Mouse (Mus musculus) cerebellum, adult 2 months (tissue): ENCODE results near the gene Fam71f1. TPM values are rescaled to one million over a fixed set of nuclear protein-coding genes. Genes with fewer than 3 reads are reported as not detected.

Experiments used
- DNase-seq, 2 experiments: peaks; one replicate each; pipeline ENCODE4 v3.0.0; 2021
- H3K27ac ChIP-seq: fragments of 200-500 bp; 2 replicates; pipeline ENCODE4 v1.5.1; 2012; ENCODE audit warnings: low read length, control low read depth, inconsistent platforms; ENCODE audit not compliant: insufficient read depth
- H3K27me3 ChIP-seq: fragments of 200-500 bp; 2 replicates; pipeline ENCODE4 v1.6.1; 2012; ENCODE audit warnings: inconsistent platforms, mild to moderate bottlenecking, low read length, moderate library complexity; ENCODE audit not compliant: control insufficient read depth, insufficient read depth
- H3K4me1 ChIP-seq: fragments of 200-500 bp; 2 replicates; pipeline ENCODE4 v1.6.1; 2011; ENCODE audit warnings: low read length; ENCODE audit not compliant: control insufficient read depth, insufficient read depth
- H3K4me3 ChIP-seq: fragments of 200-500 bp; replicated peaks from 2 replicates; pipeline ENCODE3; 2011; ENCODE audit warnings: mild to moderate bottlenecking, low read depth, low read length, control low read depth; ENCODE audit not compliant: insufficient read depth
- CTCF ChIP-seq: fragments of 200-500 bp; IDR thresholded peaks from 2 replicates; pipeline ENCODE4 v1.5.1; 2011; ENCODE audit warnings: low read depth, mild to moderate bottlenecking, control low read depth, low read length, moderate library complexity, borderline replicate concordance; ENCODE audit not compliant: insufficient read depth
- POLR2A ChIP-seq: fragments of 200-500 bp; IDR thresholded peaks from 2 replicates; pipeline ENCODE4 v1.6.1; 2011; ENCODE audit warnings: low read length, control low read depth, borderline replicate concordance; ENCODE audit not compliant: insufficient read depth
- WGBS: fragments of 180-500 bp; shearing (Covaris S2); methylation state at CpG from one replicate; pipeline ENCODE4 v1.1.7; 2018; 5-methylcytosine and 5-hydroxymethylcytosine counted together
- polyA plus RNA-seq: library from polyadenylated mRNA; depleted of rRNA; stranded (reverse); fragments of >200 nt; gene quantifications from 2 replicates; pipeline ENCODE4 v1.2.3, GENCODE M21; 2012; rRNA removed

The Fam71f1 gene
- polyA plus RNA-seq, 1 experiment: not detected

DNA sequence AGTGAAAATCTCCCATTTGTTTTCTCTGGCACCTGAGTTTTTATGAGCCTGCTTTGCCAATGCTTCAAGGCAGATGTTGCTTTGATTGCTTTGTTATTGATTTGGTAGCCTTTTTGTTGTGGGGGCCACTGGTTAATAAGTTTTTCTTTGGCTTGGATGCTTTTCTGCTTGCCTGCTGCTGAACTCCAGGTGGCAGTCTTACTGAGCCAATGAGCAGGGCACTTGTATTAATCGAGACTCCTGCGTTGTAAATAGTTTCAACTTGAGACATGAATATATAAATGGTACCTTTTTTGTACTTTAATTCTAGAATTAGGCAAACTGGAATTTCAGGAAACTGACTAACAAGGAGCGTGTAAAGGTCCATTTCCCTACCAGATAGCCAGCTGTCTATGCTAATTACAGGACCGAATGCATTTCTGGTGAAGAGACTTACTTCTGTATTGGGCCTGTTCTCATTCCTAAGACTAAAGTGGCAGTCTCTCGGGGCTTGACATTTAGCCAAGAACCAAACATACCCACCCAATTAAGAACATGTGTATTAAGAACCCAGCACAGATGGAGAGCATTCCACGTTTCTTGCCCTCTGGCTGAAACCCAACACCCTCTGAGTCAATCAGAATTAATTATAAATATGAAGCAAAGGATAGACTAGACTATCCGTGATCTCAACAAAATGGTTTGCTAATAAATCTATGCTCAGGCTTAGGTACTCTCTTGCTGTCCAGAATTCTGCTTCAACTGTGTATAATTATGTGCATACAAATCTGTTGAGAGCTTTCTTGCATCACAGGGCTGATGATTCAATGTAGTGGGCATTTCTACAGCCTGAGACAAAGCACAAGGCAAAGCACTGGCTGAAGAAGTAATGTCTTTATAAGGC, 43.5 kb downstream of the Fam71f1 start:
- peak in 1 of 2 experiments; percentile 28 for DNase-seq
- no peak for TF ChIP-seq POLR2A
- peak; percentile 40; the same call in 1 of the 2 replicates for TF ChIP-seq CTCF
- H3K27me3 ChIP-seq: no peaks in the 10 kb centered on the region
- 11% methylated on average over 7 of the region's 7 CpGs for WGBS
- H3K4me3 ChIP-seq: no peak overlapping the region
- H3K27ac ChIP-seq: no peak overlapping the region
- H3K4me1 ChIP-seq: peaks cover 3% of the 10 kb centered on the region; the same call in 1 of the 2 replicates

- peaks cover 3% of the 10 kb centered on the region; the same call in 1 of the 2 replicates for H3K4me1 ChIP-seq
- H3K27ac ChIP-seq: no peak overlapping the region
- H3K27me3 ChIP-seq: no peaks in the 10 kb centered on the region
- H3K4me3 ChIP-seq: no peak overlapping the region
- TF ChIP-seq CTCF (no peak), POLR2A (no peak)
- 77% methylated on average over 3 of the region's 3 CpGs for WGBS
- no peak for DNase-seq
These were observed 44.2 kb downstream of the Fam71f1 start for GRCm38 (mm10) chr6:29363129-29363515.

DNA sequence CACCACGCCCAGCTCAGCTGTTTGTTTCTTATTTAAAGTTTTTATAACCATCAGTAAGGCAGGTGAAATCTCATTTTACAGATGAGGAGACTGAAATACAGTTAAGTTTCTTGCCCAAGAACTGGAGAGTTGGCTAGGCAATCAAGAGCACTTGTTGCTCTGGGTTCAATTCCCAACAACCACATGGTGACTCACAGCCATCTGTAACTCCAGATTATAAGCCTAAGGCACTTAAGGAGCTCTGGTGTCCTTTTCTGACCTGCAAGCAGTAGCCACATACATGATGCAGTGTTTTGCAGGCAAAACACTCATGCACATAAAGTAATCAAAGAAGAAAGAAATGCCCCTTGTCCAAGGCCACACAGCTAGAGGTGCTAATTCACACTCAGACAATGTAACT, 46.3 kb downstream of the Fam71f1 start:
- Histone ChIP-seq H3K4me1 (peaks cover 3% of the 10 kb centered on the region; the same call in 1 of the 2 replicates), H3K27ac (no peak overlapping the region), H3K4me3 (no peak overlapping the region), H3K27me3 (no peaks in the 10 kb centered on the region)
- TF ChIP-seq POLR2A: no peak
- TF ChIP-seq CTCF: no peak
- DNase-seq: no peak
- WGBS: 100% methylated on average over 1 of the region's 1 CpGs

DNA sequence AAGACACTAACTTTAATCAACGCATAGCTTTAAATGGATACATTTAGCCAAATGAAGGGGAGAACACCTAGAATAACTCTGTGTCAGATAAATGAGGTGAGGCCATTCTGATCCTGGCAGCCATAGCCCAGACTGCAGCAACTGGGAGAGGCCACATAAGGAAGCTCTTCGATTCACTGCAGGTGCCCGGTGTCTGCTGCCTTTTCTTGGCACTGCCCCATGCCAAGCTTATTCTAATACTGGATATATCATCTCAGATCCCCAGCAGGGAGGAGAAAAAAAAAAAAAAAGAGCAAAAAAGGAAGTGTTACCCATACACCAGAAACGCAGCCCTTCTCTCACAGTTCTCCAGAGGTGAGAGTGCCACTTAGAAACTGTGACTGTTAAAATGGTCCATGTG, 58.4 kb downstream of the Fam71f1 start:
- H3K27ac ChIP-seq: no peak overlapping the region
- no peaks in the 10 kb centered on the region for H3K27me3 ChIP-seq
- TF ChIP-seq POLR2A: no peak
- TF ChIP-seq CTCF: no peak
- no peak overlapping the region for H3K4me3 ChIP-seq
- whole genome bisulfite sequencing: 32% methylated on average over 4 of the region's 4 CpGs
- H3K4me1 ChIP-seq: no peaks in the 10 kb centered on the region; the same call in 1 of the 2 replicates
- peak in 1 of 2 experiments; percentile 60 for DNase-seq

GRCm38 (mm10) chr6:29378678-29379077, 59.7 kb downstream of the Fam71f1 start:
- no peak for DNase-seq
- 96% methylated on average over 10 of the region's 10 CpGs for WGBS

GRCm38 (mm10) chr6:29379954-29380353, 61.0 kb downstream of the Fam71f1 start:
- H3K4me3 ChIP-seq: no peak overlapping the region
- no peaks in the 10 kb centered on the region for H3K27me3 ChIP-seq
- H3K4me1 ChIP-seq: no peaks in the 10 kb centered on the region; the same call in 1 of the 2 replicates
- no peak for TF ChIP-seq POLR2A
- TF ChIP-seq CTCF: no peak
- 95% methylated on average over 6 of the region's 6 CpGs for WGBS
- H3K27ac ChIP-seq: no peak overlapping the region
- DNase-seq: no peak

More at GRCm38 (mm10) chr6:29378678-29379077, 59.7 kb downstream of the Fam71f1 start:
- Histone ChIP-seq H3K4me3 (no peak overlapping the region), H3K27me3 (no peaks in the 10 kb centered on the region), H3K4me1 (no peaks in the 10 kb centered on the region; the same call in 1 of the 2 replicates), H3K27ac (no peak overlapping the region)
- no peak for TF ChIP-seq POLR2A
- no peak for TF ChIP-seq CTCF

DNA sequence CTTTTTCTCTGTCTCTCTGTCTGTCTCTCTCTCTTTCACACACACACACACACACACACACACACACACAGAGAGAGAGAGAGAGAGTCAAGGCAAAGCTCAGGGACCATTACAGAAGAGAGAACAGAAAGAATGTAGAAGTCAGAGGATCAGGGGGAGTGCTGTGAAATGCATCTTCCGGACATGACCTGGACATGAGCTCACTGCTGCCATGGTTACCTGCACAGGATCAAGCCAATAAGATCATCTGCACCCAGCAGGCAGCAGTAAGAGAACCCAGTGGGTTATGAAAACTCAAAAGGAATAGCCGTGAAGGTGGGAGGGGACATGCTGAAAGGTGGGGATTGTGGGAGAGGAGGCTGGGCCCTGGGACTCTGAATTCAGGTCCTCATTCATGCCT, 63.5 kb downstream of the Fam71f1 start:
- no peaks in the 10 kb centered on the region for H3K27me3 ChIP-seq
- 41% methylated on average over 2 of the region's 2 CpGs for WGBS
- TF ChIP-seq POLR2A (no peak), CTCF (no peak)

More for the DNA sequence above, 63.5 kb downstream of the Fam71f1 start:
- H3K4me3 ChIP-seq: no peak overlapping the region
- no peaks in the 10 kb centered on the region; the same call in 1 of the 2 replicates for H3K4me1 ChIP-seq
- DNase-seq: no peak
- no peak overlapping the region for H3K27ac ChIP-seq

Other genes starting within 250 kb of the Fam71f1 start
- 44.2 and 45.7 TPM in 2 replicates for gene Rbm28, start 154.1 kb upstream of the Fam71f1 start, polyA plus RNA-seq
- 5.4 and 5.5 TPM in 2 replicates for gene Prrt4, start 139.6 kb upstream of the Fam71f1 start, polyA plus RNA-seq
- 52.9 and 54.3 TPM in 2 replicates for gene Impdh1, start 102.8 kb upstream of the Fam71f1 start, polyA plus RNA-seq
- gene Hilpda, start 46.7 kb upstream of the Fam71f1 start, polyA plus RNA-seq: 10.2 and 11.2 TPM in 2 replicates
- gene Fam71f2, start 39.5 kb upstream of the Fam71f1 start, polyA plus RNA-seq: 1.1 TPM in 2 replicates
- gene Calu, start 28.9 kb downstream of the Fam71f1 start, polyA plus RNA-seq: 68.0 and 68.6 TPM in 2 replicates
- gene Opn1sw, start 69.3 kb downstream of the Fam71f1 start, polyA plus RNA-seq: not detected in 2 replicates
- gene Ccdc136, start 77.2 kb downstream of the Fam71f1 start, polyA plus RNA-seq: 154 and 164 TPM in 2 replicates
- gene Flnc, start 114.1 kb downstream of the Fam71f1 start, polyA plus RNA-seq: 0.65 and 0.72 TPM in 2 replicates
- gene Atp6v1f, start 148.6 kb downstream of the Fam71f1 start, polyA plus RNA-seq: 424 and 433 TPM in 2 replicates
- gene Atp6v1fnb, start 152.3 kb downstream of the Fam71f1 start, polyA plus RNA-seq: 0.17 and 0.23 TPM in 2 replicates
- gene Kcp, start 188.8 kb downstream of the Fam71f1 start, polyA plus RNA-seq: 3.7 and 4.9 TPM in 2 replicates
- gene Irf5, start 207.5 kb downstream of the Fam71f1 start, polyA plus RNA-seq: 2.0 TPM in 2 replicates